Mouse (Mus musculus) bone marrow macrophage, adult 2 months (primary cell): ENCODE results near the gene Dclk2. TPM values are rescaled to one million over a fixed set of nuclear protein-coding genes. Genes with fewer than 3 reads are reported as not detected.

ENCODE experiments used
- H3K27ac ChIP-seq: 2 replicates; pipeline ENCODE4 v1.5.1; 2012; ENCODE audit warnings: low read depth, low read length; ENCODE audit not compliant: insufficient read depth
- H3K4me1 ChIP-seq: 2 replicates; pipeline ENCODE4 v1.6.1; 2012; ENCODE audit warnings: low read length; ENCODE audit not compliant: control insufficient read depth, insufficient read depth
- H3K4me3 ChIP-seq: 2 replicates; pipeline ENCODE4 v1.5.1; 2012; ENCODE audit warnings: mild to moderate bottlenecking, low read length, moderate library complexity; ENCODE audit not compliant: insufficient read depth
- CTCF ChIP-seq: IDR thresholded peaks from 2 replicates; pipeline ENCODE4 v1.5.1; 2012; ENCODE audit warnings: low read depth, mild to moderate bottlenecking, low read length, moderate library complexity
- POLR2A ChIP-seq: IDR thresholded peaks from 2 replicates; pipeline ENCODE4 v1.6.1; 2012; ENCODE audit warnings: mild to moderate bottlenecking, low read depth, low read length, borderline replicate concordance
- polyA plus RNA-seq: library from polyadenylated mRNA; stranded (reverse); fragments of >200 nt; gene quantifications from 2 replicates; pipeline ENCODE4 v1.2.4, GENCODE M21; 2012; ENCODE audit not compliant: missing spikeins, insufficient read depth, insufficient read length

Gene Dclk2
- polyA plus RNA-seq, 1 experiment: 0.11 TPM

- Histone ChIP-seq H3K4me3 (no peak overlapping the region), H3K4me1 (no peaks in the 10 kb centered on the region), H3K27ac (no peak overlapping the region)
- no peak for TF ChIP-seq CTCF
- no peak for TF ChIP-seq POLR2A
These were observed 57.2 kb downstream of the Dclk2 start for GRCm38 (mm10) chr3:86863327-86864008.

- TF ChIP-seq POLR2A (no peak), CTCF (no peak)
- H3K4me3 ChIP-seq: no peak overlapping the region
These were observed 57.7 kb downstream of the Dclk2 start for GRCm38 (mm10) chr3:86862939-86863311.

GRCm38 (mm10) chr3:86862245-86862938 lies 58.3 kb downstream of the Dclk2 start:
- H3K27ac ChIP-seq: no peak overlapping the region
- H3K4me3 ChIP-seq: no peak overlapping the region
- H3K4me1 ChIP-seq: no peaks in the 10 kb centered on the region
- TF ChIP-seq POLR2A (no peak), CTCF (no peak)

More at GRCm38 (mm10) chr3:86862939-86863311, 57.7 kb downstream of the Dclk2 start:
- H3K4me1 ChIP-seq: no peaks in the 10 kb centered on the region
- no peak overlapping the region for H3K27ac ChIP-seq

GRCm38 (mm10) chr3:86859791-86860190 lies 60.9 kb downstream of the Dclk2 start:
- Histone ChIP-seq H3K4me1 (no peaks in the 10 kb centered on the region), H3K27ac (no peak overlapping the region), H3K4me3 (no peak overlapping the region)
- TF ChIP-seq POLR2A: no peak
- TF ChIP-seq CTCF: no peak

GRCm38 (mm10) chr3:86858699-86859098 lies 62.0 kb downstream of the Dclk2 start:
- no peak overlapping the region for H3K4me3 ChIP-seq
- TF ChIP-seq CTCF (no peak), POLR2A (no peak)
- H3K27ac ChIP-seq: no peak overlapping the region
- H3K4me1 ChIP-seq: no peaks in the 10 kb centered on the region

GRCm38 (mm10) chr3:86857833-86858398 lies 62.7 kb downstream of the Dclk2 start:
- TF ChIP-seq CTCF: no peak
- TF ChIP-seq POLR2A: no peak
- Histone ChIP-seq H3K27ac (no peak overlapping the region), H3K4me1 (no peaks in the 10 kb centered on the region), H3K4me3 (no peak overlapping the region)

- H3K27ac ChIP-seq: no peak overlapping the region
- no peaks in the 10 kb centered on the region for H3K4me1 ChIP-seq
- no peak overlapping the region for H3K4me3 ChIP-seq
- no peak for TF ChIP-seq POLR2A
- TF ChIP-seq CTCF: no peak
These were observed 67.8 kb downstream of the Dclk2 start for GRCm38 (mm10) chr3:86852867-86853266.

- H3K27ac ChIP-seq: no peak overlapping the region
- H3K4me1 ChIP-seq: no peaks in the 10 kb centered on the region
- H3K4me3 ChIP-seq: no peak overlapping the region
- TF ChIP-seq CTCF (no peak), POLR2A (no peak)
These were observed 69.5 kb downstream of the Dclk2 start for GRCm38 (mm10) chr3:86851131-86851530.

GRCm38 (mm10) chr3:86850394-86851030 lies 70.1 kb downstream of the Dclk2 start:
- TF ChIP-seq CTCF (no peak), POLR2A (no peak)
- H3K4me1 ChIP-seq: no peaks in the 10 kb centered on the region
- H3K4me3 ChIP-seq: no peak overlapping the region
- no peak overlapping the region for H3K27ac ChIP-seq
